ENCODE assay signal across 8 mouse cellular contexts in the genomic region with DNA sequence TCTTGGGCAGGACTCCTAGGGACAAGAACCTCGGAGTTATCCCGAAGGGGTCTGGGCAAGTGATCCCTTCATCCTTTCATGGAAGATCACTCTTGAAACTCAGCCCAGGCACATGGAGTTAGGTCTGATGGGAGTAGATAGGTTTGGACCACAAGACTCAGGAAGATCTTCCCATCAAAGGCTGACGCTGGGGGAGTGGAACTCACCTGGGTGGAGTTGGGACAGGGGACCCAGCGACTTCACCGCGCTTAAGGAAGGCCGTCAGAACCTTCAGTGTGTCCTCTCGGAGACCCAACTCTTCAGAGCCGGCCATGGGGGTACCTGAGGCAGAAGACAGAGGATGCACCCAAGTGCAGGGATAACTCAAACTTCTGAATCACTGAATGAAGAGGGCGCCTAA. TPM values are rescaled to one million over a fixed set of nuclear protein-coding genes. Genes with fewer than 3 reads are reported as not detected.
DNase-seq lines count a peak whose midpoint lies in the region; ATAC-seq and TF ChIP-seq lines count a peak whose summit lies in the region.

No protein-coding gene starts in this region.

- peak overlapping the region; percentile 61 for H3K9ac ChIP-seq in lung, postnatal 0 days (replicated peaks; ENCODE audit: low read depth)
- peak overlapping the region; percentile 58 for H3K9ac ChIP-seq in intestine, postnatal 0 days (ENCODE audit: low read depth, low read length)
- H3K9ac ChIP-seq in neural tube, embryonic 15.5 days (replicated peaks): peak overlapping the region; percentile 8; the same call in 1 of the 2 replicates

- H3K4me2 ChIP-seq in lung, postnatal 0 days (replicated peaks; ENCODE audit: low read depth, low read length): peak overlapping the region; percentile 65
- peak overlapping the region; percentile 78 for H3K4me2 ChIP-seq in intestine, postnatal 0 days (replicated peaks; ENCODE audit: low read depth)
- peak overlapping the region; percentile 84 for H3K4me2 ChIP-seq in neural tube, embryonic 15.5 days

- peaks cover 10% of the 10 kb centered on the region for H3K4me1 ChIP-seq in lung, postnatal 0 days (ENCODE audit: insufficient read depth, low read depth, low read length)
- H3K4me1 ChIP-seq in intestine, postnatal 0 days (replicated peaks; ENCODE audit: control insufficient read depth, insufficient read depth, low read length): 0 out of 2 replicates have a peak, but pooled peaks cover 5% of the 10 kb centered on the region
- H3K4me1 ChIP-seq in neural tube, embryonic 15.5 days: peaks cover 34% of the 10 kb centered on the region

- no peak for TF ChIP-seq CTCF in lung, postnatal 0 days (IDR thresholded peaks at IDR 0.05)
- no peak for TF ChIP-seq CTCF in intestine, postnatal 0 days (IDR thresholded peaks at IDR 0.05; ENCODE audit: low read depth)

- no peak overlapping the region for H3K27ac ChIP-seq in lung, postnatal 0 days (ENCODE audit: low read length)
- H3K27ac ChIP-seq in intestine, postnatal 0 days (ENCODE audit: low read depth, low read length): no peak overlapping the region
- H3K27ac ChIP-seq in neural tube, embryonic 15.5 days (replicated peaks): peak overlapping the region; percentile 76; the same call in 1 of the 2 replicates

- no peaks in the 10 kb centered on the region for H3K9me3 ChIP-seq in lung, postnatal 0 days (ENCODE audit: low read length)
- no peaks in the 10 kb centered on the region for H3K9me3 ChIP-seq in intestine, postnatal 0 days (ENCODE audit: control insufficient read depth)
- no peaks in the 10 kb centered on the region for H3K9me3 ChIP-seq in neural tube, embryonic 15.5 days (replicated peaks)

- peaks cover 18% of the 10 kb centered on the region for H3K36me3 ChIP-seq in lung, postnatal 0 days (ENCODE audit: insufficient read depth, low read length)
- H3K36me3 ChIP-seq in intestine, postnatal 0 days (ENCODE audit: control insufficient read depth, insufficient read depth): peaks cover 41% of the 10 kb centered on the region
- peaks cover 18% of the 10 kb centered on the region for H3K36me3 ChIP-seq in neural tube, embryonic 15.5 days

- ATAC-seq in lung, postnatal 0 days: no peak
- ATAC-seq in erythroid progenitor cell, adult 5-6 weeks (replicated peaks; ENCODE audit: low FRiP score, poor library complexity, severe bottlenecking): 0 out of 2 replicates have a peak, but pooled peaks have one; percentile 6
- ATAC-seq in intestine, postnatal 0 days: no peak
- no peak for ATAC-seq in neural tube, embryonic 15.5 days (ENCODE audit: low FRiP score)
- no peak for ATAC-seq in megakaryocyte-erythroid progenitor cell, adult 5-6 weeks (replicated peaks; ENCODE audit: low FRiP score, low TSS enrichment, poor library complexity, severe bottlenecking)

- H3K27me3 ChIP-seq in lung, postnatal 0 days (replicated peaks; ENCODE audit: insufficient read depth, low read length): no peaks in the 10 kb centered on the region
- no peaks in the 10 kb centered on the region for H3K27me3 ChIP-seq in intestine, postnatal 0 days (replicated peaks; ENCODE audit: control insufficient read depth, insufficient read depth, low read length)
- no peaks in the 10 kb centered on the region for H3K27me3 ChIP-seq in neural tube, embryonic 15.5 days (replicated peaks)

- TF ChIP-seq EP300 in lung, postnatal 0 days (IDR thresholded peaks at IDR 0.05): no peak

- DNase-seq in lung, postnatal 0 days (ENCODE audit: low spot score): no peak
- no peak for DNase-seq in lung, postnatal 36 days
- no peak for DNase-seq in urinary bladder, adult 18-20 months (ENCODE audit: low spot score in 2 of 2)
- no peak for DNase-seq in spleen, adult 18-20 months

- WGBS in lung, postnatal 0 days: 10% methylated on average over 10 of the region's 10 CpGs
- WGBS in intestine, postnatal 0 days: 9% methylated on average over 10 of the region's 10 CpGs
- 21% methylated on average over 10 of the region's 10 CpGs for WGBS in neural tube, embryonic 15.5 days

- peak overlapping the region; percentile 64 for H3K4me3 ChIP-seq in lung, postnatal 0 days (ENCODE audit: low read depth, low read length)
- peak overlapping the region; percentile 83 for H3K4me3 ChIP-seq in intestine, postnatal 0 days (ENCODE audit: low read depth, low read length)
- H3K4me3 ChIP-seq in neural tube, embryonic 15.5 days (replicated peaks): peak overlapping the region; percentile 60

RNA-seq across cellular contexts. Expression of gene Irf3, which starts 0.8 kb away (rescaled TPM):
- 90.4 and 96.5 TPM in 2 replicates for polyA plus RNA-seq in lung, postnatal 0 days (2015; fragmentation: Nextera tagmentation; extraction: Ambion mirVana)
- 50.7 and 80.7 TPM in 2 replicates for total RNA-seq in erythroid progenitor cell, adult 5-6 weeks (2015; ENCODE audit: low replicate concordance)
- 44.2 and 62.0 TPM in 2 replicates for total RNA-seq in erythroid progenitor cell, adult 5-6 weeks (2017; ENCODE audit: low replicate concordance)
- 53.2 and 56.4 TPM in 2 replicates for polyA plus RNA-seq in intestine, postnatal 0 days (2015; fragmentation: Nextera tagmentation; extraction: Ambion mirVana)
- 56.8 and 70.2 TPM in 2 replicates for polyA plus RNA-seq in neural tube, embryonic 15.5 days (2015; fragmentation: Nextera tagmentation; extraction: Ambion mirVana)
- total RNA-seq in megakaryocyte-erythroid progenitor cell, adult 5-6 weeks (2014; fragmentation: Nextera tagmentation): 80.4 and 150 TPM in 2 replicates
- 84.3 and 104 TPM in 2 replicates for total RNA-seq in megakaryocyte-erythroid progenitor cell, adult 5-6 weeks (2017)

RNA-seq across cellular contexts. Expression of gene Bcl2l12, which starts 1.8 kb away (rescaled TPM):
- 29.0 and 33.2 TPM in 2 replicates for polyA plus RNA-seq in lung, postnatal 0 days (2015; fragmentation: Nextera tagmentation; extraction: Ambion mirVana)
- 6.3 and 10.1 TPM in 2 replicates for total RNA-seq in erythroid progenitor cell, adult 5-6 weeks (2015; ENCODE audit: low replicate concordance)
- 3.6 and 8.7 TPM in 2 replicates for total RNA-seq in erythroid progenitor cell, adult 5-6 weeks (2017; ENCODE audit: low replicate concordance)
- 18.3 and 19.6 TPM in 2 replicates for polyA plus RNA-seq in intestine, postnatal 0 days (2015; fragmentation: Nextera tagmentation; extraction: Ambion mirVana)
- 9.8 and 19.8 TPM in 2 replicates for polyA plus RNA-seq in neural tube, embryonic 15.5 days (2015; fragmentation: Nextera tagmentation; extraction: Ambion mirVana)
- total RNA-seq in megakaryocyte-erythroid progenitor cell, adult 5-6 weeks (2014; fragmentation: Nextera tagmentation): 37.2 and 42.7 TPM in 2 replicates
- 15.5 and 25.6 TPM in 2 replicates for total RNA-seq in megakaryocyte-erythroid progenitor cell, adult 5-6 weeks (2017)

RNA-seq across cellular contexts. Expression of gene Prmt1, which starts 10.3 kb away (rescaled TPM):
- polyA plus RNA-seq in lung, postnatal 0 days (2015; fragmentation: Nextera tagmentation; extraction: Ambion mirVana): 146 and 159 TPM in 2 replicates
- 17.3 and 28.9 TPM in 2 replicates for total RNA-seq in erythroid progenitor cell, adult 5-6 weeks (2015; ENCODE audit: low replicate concordance)
- 2.3 and 25.4 TPM in 2 replicates for total RNA-seq in erythroid progenitor cell, adult 5-6 weeks (2017; ENCODE audit: low replicate concordance)
- 124 and 130 TPM in 2 replicates for polyA plus RNA-seq in intestine, postnatal 0 days (2015; fragmentation: Nextera tagmentation; extraction: Ambion mirVana)
- 605 and 615 TPM in 2 replicates for polyA plus RNA-seq in neural tube, embryonic 15.5 days (2015; fragmentation: Nextera tagmentation; extraction: Ambion mirVana)
- 160 and 230 TPM in 2 replicates for total RNA-seq in megakaryocyte-erythroid progenitor cell, adult 5-6 weeks (2014; fragmentation: Nextera tagmentation)
- 132 and 171 TPM in 2 replicates for total RNA-seq in megakaryocyte-erythroid progenitor cell, adult 5-6 weeks (2017)

RNA-seq across cellular contexts. Expression of gene Scaf1, which starts 19.5 kb away (rescaled TPM):
- 18.1 and 20.5 TPM in 2 replicates for polyA plus RNA-seq in lung, postnatal 0 days (2015; fragmentation: Nextera tagmentation; extraction: Ambion mirVana)
- 20.9 and 30.2 TPM in 2 replicates for total RNA-seq in erythroid progenitor cell, adult 5-6 weeks (2015; ENCODE audit: low replicate concordance)
- 15.8 and 31.6 TPM in 2 replicates for total RNA-seq in erythroid progenitor cell, adult 5-6 weeks (2017; ENCODE audit: low replicate concordance)
- polyA plus RNA-seq in intestine, postnatal 0 days (2015; fragmentation: Nextera tagmentation; extraction: Ambion mirVana): 21.7 and 22.6 TPM in 2 replicates
- polyA plus RNA-seq in neural tube, embryonic 15.5 days (2015; fragmentation: Nextera tagmentation; extraction: Ambion mirVana): 43.3 and 46.1 TPM in 2 replicates
- 33.0 and 46.3 TPM in 2 replicates for total RNA-seq in megakaryocyte-erythroid progenitor cell, adult 5-6 weeks (2014; fragmentation: Nextera tagmentation)
- 7.2 and 10.2 TPM in 2 replicates for total RNA-seq in megakaryocyte-erythroid progenitor cell, adult 5-6 weeks (2017)

RNA-seq across cellular contexts. Expression of gene Rras, which starts 21.1 kb away (rescaled TPM):
- 160 TPM in 2 replicates for polyA plus RNA-seq in lung, postnatal 0 days (2015; fragmentation: Nextera tagmentation; extraction: Ambion mirVana)
- 15.9 and 24.1 TPM in 2 replicates for total RNA-seq in erythroid progenitor cell, adult 5-6 weeks (2015; ENCODE audit: low replicate concordance)
- total RNA-seq in erythroid progenitor cell, adult 5-6 weeks (2017; ENCODE audit: low replicate concordance): 0.90 TPM in 1 of 2 replicates, not detected in the other
- polyA plus RNA-seq in intestine, postnatal 0 days (2015; fragmentation: Nextera tagmentation; extraction: Ambion mirVana): 94.6 and 100 TPM in 2 replicates
- polyA plus RNA-seq in neural tube, embryonic 15.5 days (2015; fragmentation: Nextera tagmentation; extraction: Ambion mirVana): 14.2 and 24.2 TPM in 2 replicates
- total RNA-seq in megakaryocyte-erythroid progenitor cell, adult 5-6 weeks (2014; fragmentation: Nextera tagmentation): 1.4 and 1.7 TPM in 2 replicates
- total RNA-seq in megakaryocyte-erythroid progenitor cell, adult 5-6 weeks (2017): 1.3 and 1.6 TPM in 2 replicates

Comparison
In these comparisons a context has a peak if more than half of its experiments do, and no peak if none do; other contexts are left out.
1. H3K9ac ChIP-seq: peak in every context shown above with its lines; median percentile 61 in lung, postnatal 0 days; 58 in intestine, postnatal 0 days; 8 in neural tube, embryonic 15.5 days.